Mouse (Mus musculus): ENCODE data around the gene Rsph14.
"Not testable (repeated sequence)": the region's sequence is repeated elsewhere in the genome, so short reads cannot be mapped to it uniquely, and the experiment has no call there.

Gene Rsph14

DNA sequence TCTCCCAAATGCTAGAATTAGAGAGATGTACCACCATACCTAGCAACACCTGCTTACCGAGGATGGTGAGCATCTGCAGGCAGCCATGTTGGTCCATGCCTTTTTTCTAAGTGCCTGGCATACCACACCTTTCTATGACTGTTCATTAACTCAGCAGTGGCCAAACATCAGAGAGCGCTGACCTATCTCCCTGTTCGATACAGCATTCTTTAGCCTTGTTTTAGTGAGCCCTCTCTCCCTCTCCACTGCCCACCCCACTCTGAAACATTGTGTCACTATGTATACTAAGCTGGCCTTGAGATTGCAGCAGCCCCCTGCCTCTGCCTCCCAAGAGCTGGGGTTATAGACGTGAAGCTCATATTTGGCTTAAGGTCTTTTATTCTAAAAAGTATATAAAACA, 21.3 kb upstream of the Rsph14 start:
- no peak for DNase-seq (ENCODE audit: low spot score in 2 of 2)

DNA sequence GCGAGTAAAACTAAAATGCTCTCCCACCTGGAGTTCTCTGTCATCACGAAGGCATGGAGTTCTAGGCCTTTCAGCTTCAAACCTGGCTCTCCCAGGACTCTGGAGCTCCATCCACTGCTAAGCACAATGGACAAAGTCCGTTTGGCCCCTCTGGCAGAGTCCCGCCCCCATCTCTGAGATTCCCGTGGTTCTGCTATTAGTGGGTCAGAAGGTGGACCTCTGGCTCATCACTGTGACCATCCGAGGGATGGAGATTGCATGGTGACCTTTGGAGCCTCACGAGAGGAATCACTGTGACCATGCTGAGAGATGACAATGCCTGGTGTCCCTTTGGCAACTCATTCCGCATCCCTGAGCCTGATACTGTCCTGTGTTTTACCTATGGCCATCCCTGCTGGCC, 20.5 kb upstream of the Rsph14 start:
- DNase-seq (ENCODE audit: low spot score in 2 of 2) = no peak

DNA sequence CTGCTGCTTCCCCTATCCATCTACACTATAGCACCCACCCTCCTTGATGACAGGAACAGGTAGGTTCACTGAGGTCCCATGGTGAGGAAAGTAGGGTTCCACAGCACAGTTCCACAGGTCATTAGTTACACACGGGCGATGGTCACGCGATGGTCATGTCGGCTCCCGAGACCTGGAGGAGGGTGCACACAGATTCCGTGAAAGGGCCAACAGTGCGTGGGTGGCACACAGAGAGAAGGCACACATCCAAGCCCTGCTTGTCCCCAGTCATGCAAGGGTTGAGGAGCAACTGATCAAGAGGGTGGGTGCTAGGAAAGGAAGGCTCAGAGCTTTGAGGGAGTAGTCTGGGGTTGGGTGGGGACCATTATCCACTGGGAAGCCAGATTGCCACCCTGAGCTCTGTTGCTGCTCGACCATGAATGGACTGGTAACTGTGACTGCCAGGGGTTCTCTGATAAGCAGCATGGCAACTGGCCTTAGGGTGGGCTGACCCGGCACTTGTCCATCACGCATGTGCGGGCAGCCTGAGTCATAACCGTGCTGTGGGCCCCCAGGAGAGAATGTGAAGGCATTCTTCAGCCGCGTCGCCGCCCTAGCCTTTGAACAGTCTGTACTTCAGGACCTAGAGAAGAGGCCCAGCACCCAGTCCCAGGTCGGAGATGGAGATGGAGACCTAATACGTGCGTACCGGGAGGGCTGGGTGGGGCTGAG, 19.1 kb upstream of the Rsph14 start:
- DNase-seq (ENCODE audit: low spot score in 2 of 2) = no peak

GRCm38 (mm10) chr10:75048711-75049110, 16.3 kb upstream of the Rsph14 start:
- DNase-seq (ENCODE audit: low spot score in 2 of 2) = no peak

- no peak for DNase-seq (ENCODE audit: low spot score in 2 of 2)
These were observed 13.4 kb upstream of the Rsph14 start for GRCm38 (mm10) chr10:75045831-75046230.

GRCm38 (mm10) chr10:75044459-75044858, 12.1 kb upstream of the Rsph14 start:
- DNase-seq (ENCODE audit: low spot score in 2 of 2) = no peak

- not testable (repeated sequence) for DNase-seq (ENCODE audit: low spot score in 2 of 2)
These were observed 9.7 kb upstream of the Rsph14 start for GRCm38 (mm10) chr10:75042060-75042459.

DNA sequence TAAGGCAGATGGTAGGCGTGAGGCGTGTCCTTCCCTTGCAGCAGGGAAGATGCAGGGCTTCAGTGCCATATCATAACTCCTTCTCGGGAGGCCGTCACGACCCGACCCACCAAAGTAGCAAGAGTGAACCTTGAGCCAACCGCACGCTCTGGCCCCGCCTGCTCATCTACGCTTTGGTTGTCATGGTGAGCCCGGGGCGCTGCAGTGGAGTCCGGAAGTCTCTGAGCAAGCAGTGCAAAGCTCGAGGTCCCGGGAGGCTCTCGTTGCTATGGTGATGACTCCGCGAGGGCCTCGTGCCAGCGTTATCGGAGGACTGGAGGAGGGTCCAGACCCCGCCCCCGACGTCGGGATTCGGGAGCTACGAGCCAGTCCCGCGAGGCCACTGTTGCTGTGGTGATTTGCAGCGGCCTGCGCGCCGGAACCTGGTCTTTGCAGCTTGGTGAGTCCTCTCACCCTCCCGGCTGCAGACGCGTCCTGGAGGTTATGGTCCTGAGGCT, 4.5 kb upstream of the Rsph14 start, which contains the start of gene Rab36:
Gene Rab36 (plus strand): TSS at position 176 of the 497 bp plus-strand sequence.
- DNase-seq (ENCODE audit: low spot score in 2 of 2) = peak; percentile 93

GRCm38 (mm10) chr10:75031345-75032114, 856 bp downstream of the Rsph14 start:
- no peak for DNase-seq (ENCODE audit: low spot score in 2 of 2)

DNA sequence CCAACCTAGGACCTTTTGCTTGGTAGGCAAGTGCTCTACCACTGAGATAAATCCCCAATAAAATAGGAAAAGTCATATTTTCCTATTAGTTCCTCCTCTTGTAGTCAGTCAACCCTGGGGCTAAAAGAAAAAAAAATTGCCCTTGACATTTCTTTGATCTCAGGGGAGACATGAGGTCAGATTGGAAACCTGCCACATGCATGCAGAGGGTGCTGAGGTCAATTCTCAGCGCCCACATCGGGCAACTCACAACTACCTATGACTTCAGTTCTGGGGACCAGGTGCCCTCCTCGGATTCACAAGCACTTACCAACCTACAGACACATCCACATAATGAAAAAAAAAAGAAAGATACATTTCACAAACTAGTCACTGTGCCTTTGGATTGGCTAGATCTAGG, 2.2 kb downstream of the Rsph14 start:
- DNase-seq (ENCODE audit: low spot score in 2 of 2) = no peak

- no peak for DNase-seq (ENCODE audit: low spot score in 2 of 2)
These were observed 2.7 kb downstream of the Rsph14 start for GRCm38 (mm10) chr10:75029677-75030076.

DNA sequence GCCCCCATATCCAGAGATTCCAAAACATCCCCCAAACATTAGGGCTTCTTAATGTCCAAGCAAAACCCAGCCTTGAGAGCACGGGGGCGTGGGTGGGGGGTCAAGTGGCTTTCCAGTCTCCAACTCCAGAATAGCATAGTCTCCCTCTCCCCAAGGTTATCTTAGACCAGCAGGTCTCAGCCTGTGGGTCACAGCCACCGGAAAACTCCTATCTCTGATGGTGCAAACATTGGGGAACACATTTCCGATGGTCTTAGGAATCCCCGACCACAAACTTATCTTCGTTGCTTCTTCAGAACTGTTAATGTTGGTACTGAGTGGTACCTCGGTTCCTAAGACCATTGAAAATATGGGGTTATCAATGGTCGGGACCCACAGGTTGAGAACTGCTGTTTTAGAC, 3.6 kb downstream of the Rsph14 start:
- DNase-seq (ENCODE audit: low spot score in 2 of 2) = no peak

- no peak for DNase-seq (ENCODE audit: low spot score in 2 of 2)
These were observed 5.9 kb downstream of the Rsph14 start for GRCm38 (mm10) chr10:75026491-75026890.

DNA sequence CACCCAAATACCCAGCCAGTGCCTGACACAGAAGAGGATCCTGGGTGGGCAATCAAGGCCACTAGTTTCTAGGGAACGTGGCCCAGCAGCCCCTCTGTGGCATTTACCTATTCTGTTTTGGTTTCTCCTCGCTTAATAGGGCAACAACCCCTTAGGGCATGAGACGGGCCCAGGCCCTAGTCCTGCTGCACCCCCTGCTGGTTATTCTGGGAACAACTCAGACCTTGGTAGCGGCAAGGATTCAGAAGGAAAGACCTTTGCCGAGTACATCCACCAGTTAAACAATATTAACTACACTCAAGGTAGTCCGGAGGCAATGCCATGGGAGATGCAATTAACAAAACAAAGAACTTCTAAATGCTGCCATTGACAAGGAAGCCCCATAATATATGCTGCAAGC, 11.2 kb downstream of the Rsph14 start:
- peak; percentile 52 to 67 for DNase-seq (ENCODE audit: low spot score in 2 of 2)

DNA sequence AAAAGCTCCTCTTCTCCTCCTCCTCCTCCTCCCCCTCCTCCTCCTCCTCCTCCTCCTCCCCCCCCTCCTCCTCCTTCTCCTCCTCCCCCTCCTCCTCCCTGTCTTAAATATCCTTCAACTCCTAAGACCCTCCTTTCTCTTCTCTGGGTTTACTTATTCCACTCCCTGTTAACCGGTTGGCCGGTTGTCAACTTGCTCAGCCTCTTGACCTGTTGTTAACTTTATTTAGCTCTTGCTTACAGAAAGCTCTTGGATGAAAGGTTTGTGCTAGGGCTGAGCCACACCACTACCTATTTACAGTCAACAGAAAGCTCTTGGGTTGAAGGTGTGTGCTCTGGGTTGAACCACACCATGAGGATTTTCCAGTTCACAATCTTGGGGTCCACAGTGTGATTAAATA, 12.1 kb downstream of the Rsph14 start:
- no peak for DNase-seq (ENCODE audit: low spot score in 2 of 2)

- DNase-seq (ENCODE audit: low spot score in 2 of 2) = no peak
These were observed 15.9 kb downstream of the Rsph14 start for GRCm38 (mm10) chr10:75016481-75016880.

DNA sequence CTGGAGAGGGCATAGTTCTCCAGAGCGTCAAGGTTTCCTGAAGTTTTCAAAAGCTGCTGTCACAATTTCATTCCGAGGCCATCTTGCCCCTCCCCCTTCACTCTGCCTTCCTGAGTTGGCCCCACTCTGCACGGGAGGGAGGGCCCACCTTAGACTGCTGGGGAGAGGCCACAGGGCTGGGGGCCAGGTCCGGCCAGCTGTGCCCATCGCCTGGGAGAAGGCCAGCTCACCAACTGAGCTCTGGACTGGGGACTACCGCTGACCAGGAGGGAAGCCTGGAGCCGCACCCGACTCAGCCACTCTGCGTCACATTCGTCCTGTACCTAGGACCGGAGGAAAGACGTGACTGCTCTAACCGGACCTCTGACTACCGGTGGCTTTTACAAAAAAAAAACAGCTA, 16.9 kb downstream of the Rsph14 start:
- no peak for DNase-seq (ENCODE audit: low spot score in 2 of 2)

DNA sequence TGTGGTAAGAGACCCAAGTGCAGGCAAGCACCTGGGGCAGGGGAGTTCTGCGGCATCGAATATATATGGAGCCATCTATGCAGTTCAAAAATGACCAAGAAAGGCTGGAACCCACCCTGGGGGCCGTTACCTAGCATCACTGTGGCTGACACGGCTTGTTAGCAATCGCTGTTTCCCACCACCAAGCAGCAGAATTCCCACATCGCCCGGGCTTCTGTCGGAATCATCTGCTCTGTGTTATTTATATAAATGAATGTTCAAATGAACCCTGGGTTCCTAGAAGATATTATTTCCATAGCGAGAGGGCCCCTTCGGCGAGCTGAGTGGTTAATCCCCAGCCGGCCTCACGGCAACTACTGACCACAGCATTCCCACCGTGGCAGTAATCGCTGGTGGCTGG, 21.7 kb downstream of the Rsph14 start:
- DNase-seq (ENCODE audit: low spot score in 2 of 2) = no peak

DNA sequence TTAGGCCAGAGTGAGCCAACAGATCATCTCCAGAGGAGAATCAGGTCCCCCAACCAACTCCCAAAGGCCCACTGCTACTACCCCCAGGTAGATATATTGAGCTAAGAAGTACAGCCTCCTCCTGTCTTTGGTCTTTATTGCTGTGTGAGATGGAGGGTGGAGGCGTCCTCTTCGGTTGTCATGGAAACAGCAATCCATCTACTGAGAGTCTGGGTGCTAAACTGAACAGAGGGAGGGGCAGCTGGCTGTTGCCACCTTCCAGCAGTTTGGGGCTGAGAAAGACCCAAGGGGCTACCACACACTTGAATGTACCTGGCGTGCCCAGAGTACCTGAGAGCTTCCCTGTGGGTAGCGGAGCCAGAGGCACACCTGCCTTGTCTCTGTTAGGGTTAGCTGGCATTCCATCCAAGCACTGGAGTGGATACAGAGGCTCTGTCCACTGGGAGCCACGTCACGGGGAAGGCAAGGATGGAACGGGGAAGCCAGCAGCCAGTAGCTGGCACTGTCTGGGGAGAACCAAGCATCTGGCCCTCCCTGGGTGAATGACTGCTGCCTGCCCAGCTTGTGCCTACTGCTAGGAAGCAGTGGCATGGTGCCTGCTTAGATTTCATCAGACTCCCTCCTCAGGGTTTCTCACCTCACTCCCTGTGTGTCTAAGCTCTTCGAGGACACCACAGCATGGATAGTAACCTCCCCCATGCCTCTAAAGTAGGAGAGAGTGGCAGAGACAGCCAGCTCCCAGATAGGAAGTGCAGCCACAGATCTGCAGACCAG, 25.3 kb downstream of the Rsph14 start:
- peak; percentile 71 to 87 for DNase-seq (ENCODE audit: low spot score in 2 of 2)

DNA sequence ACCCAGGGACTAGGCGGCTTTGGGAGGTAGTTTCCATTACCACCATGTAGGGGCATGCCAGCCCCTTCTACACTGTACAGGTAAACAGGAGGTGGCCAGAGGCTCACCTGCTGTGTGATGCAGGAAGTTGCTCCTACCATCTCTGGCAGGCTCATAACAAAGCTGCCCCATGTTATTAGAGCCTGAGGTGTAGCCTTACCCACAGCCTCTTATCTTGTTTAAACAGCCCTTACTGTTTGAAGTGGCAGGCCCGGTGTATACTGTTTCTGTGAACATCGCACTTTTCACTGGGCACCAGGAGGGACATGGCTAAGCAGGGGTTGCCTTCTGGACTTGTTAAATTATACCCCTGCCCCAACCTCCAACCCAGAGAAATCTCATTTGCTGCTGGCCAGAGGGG, 28.3 kb downstream of the Rsph14 start:
- no peak for DNase-seq (ENCODE audit: low spot score in 2 of 2)

- DNase-seq (ENCODE audit: low spot score in 2 of 2) = no peak
These were observed 31.0 kb downstream of the Rsph14 start for GRCm38 (mm10) chr10:75001391-75001790.

DNA sequence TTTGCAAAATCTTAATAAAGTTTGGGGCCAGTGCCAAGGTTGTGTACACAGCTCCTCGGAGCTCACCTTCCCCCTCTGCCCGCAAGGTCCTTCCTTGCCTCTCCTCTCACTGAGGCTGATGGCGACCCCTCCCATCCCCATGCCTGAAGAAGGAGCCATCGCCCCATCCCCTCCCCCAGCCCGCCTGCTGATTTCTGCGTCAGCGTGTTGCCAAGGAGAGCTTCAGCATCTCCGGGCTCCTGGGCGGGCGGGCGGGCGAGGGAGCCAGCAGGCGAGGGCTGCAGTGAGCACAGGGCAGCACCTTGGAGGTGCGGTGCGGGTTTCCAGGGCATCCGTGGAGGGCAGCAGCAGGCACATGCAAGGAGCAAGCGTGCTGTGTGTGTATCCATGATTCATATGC, 37.0 kb downstream of the Rsph14 start:
- DNase-seq (ENCODE audit: low spot score in 2 of 2) = peak; percentile 34 to 39
